Mouse (Mus musculus): ENCODE results near the gene Ccl19. TPM values are rescaled to one million over a fixed set of nuclear protein-coding genes. Genes with fewer than 3 reads are reported as not detected.

Ccl19 gene
- polyA plus RNA-seq (2014; fragmentation: Illumina TruSeq; extraction: RNeasy Lipid Tissue Mini Kit (QIAGEN cat#74804); ENCODE audit: low read depth, low replicate concordance): 4.0 TPM

DNA sequence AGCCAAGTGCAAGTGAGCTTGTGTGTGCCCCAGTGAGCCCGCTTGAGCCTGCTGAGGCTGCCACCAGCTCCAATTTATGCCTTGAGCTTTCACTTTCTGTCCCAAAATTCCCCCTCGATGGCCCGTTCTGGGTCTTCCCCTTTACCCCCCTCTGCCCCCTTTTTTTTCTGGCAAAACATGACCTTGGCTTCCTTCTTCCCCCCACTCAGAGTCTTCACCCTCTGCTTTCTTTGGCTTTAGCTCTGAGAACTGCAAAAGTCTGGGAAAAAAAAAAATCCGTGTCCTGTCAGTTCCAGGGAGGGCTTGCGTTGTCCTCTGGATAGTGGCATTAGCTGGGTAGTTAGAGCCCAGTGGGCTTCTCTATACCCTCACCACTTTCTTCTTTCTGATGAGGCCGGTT lies at the start of gene Ccl19:
Gene Ccl19, minus strand, starts transcription at position 101 of the 400 bp plus-strand sequence.

DNA sequence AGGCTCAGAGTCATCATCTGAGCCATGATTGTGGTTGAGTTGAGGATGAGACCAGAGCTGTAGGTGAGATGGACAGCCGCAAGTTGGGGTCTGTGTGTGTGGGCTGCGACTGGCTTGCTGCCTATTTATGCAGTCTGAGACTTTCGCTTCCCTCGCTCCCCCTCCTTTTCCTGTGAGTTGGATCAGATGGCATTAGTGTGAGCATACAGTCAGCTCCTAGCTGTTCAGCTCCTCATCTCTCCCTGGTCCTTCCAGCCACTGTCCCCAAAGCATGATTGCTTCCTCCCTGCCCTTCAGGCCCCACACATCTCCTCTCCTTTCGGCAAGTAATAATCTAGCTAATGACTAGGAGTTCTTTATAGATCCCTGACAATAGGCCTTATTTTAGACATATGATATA lies 17.5 kb upstream of the Ccl19 start, which contains the start of gene Ccl21a:
Gene Ccl21a, minus strand, starts transcription at position 101 of the 400 bp plus-strand sequence.

DNA sequence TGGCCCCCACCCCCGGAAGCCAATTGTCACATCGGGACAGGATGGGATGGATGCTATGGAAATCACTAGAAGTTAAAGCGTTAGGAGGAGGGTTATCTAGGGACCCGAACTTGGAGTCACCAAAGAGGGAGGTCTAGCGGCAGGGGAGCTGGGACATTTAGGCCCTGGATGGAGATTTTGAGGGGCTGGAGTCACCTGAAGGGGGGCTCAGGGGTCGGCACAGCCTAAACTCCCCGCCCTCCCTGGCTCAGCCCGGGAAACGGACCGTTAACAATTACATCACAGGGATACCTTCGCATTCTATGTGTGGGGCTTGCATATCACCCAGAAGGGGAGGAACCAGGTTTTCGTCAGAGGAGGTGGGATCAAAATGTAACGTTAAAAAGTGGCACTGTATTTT lies 21.1 kb downstream of the Ccl19 start, which contains the start of gene 4930578G10Rik:
Gene 4930578G10Rik, plus strand, starts transcription at position 301 of the 400 bp plus-strand sequence.

Other genes with a start within 250 kb of the Ccl19 start
- gene Fam205a2, start 228.4 kb downstream of the Ccl19 start, polyA plus RNA-seq (2014; fragmentation: Illumina TruSeq; extraction: RNeasy Lipid Tissue Mini Kit (QIAGEN cat#74804); ENCODE audit: low read depth, low replicate concordance): not detected
- not detected for gene Gm10591, start 144.4 kb downstream of the Ccl19 start, polyA plus RNA-seq (2014; fragmentation: Illumina TruSeq; extraction: RNeasy Lipid Tissue Mini Kit (QIAGEN cat#74804); ENCODE audit: low read depth, low replicate concordance)
- gene Gm2564, start 126.9 kb downstream of the Ccl19 start, polyA plus RNA-seq (2014; fragmentation: Illumina TruSeq; extraction: RNeasy Lipid Tissue Mini Kit (QIAGEN cat#74804); ENCODE audit: low read depth, low replicate concordance): 5.7 TPM
- gene Ccl27b, start 101.3 kb downstream of the Ccl19 start, polyA plus RNA-seq (2014; fragmentation: Illumina TruSeq; extraction: RNeasy Lipid Tissue Mini Kit (QIAGEN cat#74804); ENCODE audit: low read depth, low replicate concordance): not detected
- not detected for gene Il11ra2, start 94.7 kb downstream of the Ccl19 start, polyA plus RNA-seq (2014; fragmentation: Illumina TruSeq; extraction: RNeasy Lipid Tissue Mini Kit (QIAGEN cat#74804); ENCODE audit: low read depth, low replicate concordance)
- not detected for gene 4930578G10Rik, start 21.0 kb downstream of the Ccl19 start, polyA plus RNA-seq (2014; fragmentation: Illumina TruSeq; extraction: RNeasy Lipid Tissue Mini Kit (QIAGEN cat#74804); ENCODE audit: low read depth, low replicate concordance)
- 53.5 TPM for gene Ccl21a, start 17.4 kb upstream of the Ccl19 start, polyA plus RNA-seq (2014; fragmentation: Illumina TruSeq; extraction: RNeasy Lipid Tissue Mini Kit (QIAGEN cat#74804); ENCODE audit: low read depth, low replicate concordance)
- not detected for gene Fam205a1, start 97.3 kb upstream of the Ccl19 start, polyA plus RNA-seq (2014; fragmentation: Illumina TruSeq; extraction: RNeasy Lipid Tissue Mini Kit (QIAGEN cat#74804); ENCODE audit: low read depth, low replicate concordance)
- 0.21 TPM for gene Gm12394, start 100.2 kb upstream of the Ccl19 start, polyA plus RNA-seq (2014; fragmentation: Illumina TruSeq; extraction: RNeasy Lipid Tissue Mini Kit (QIAGEN cat#74804); ENCODE audit: low read depth, low replicate concordance)
- 0.81 TPM for gene Fam205c, start 117.7 kb upstream of the Ccl19 start, polyA plus RNA-seq (2014; fragmentation: Illumina TruSeq; extraction: RNeasy Lipid Tissue Mini Kit (QIAGEN cat#74804); ENCODE audit: low read depth, low replicate concordance)
- gene Phf24, start 160.1 kb upstream of the Ccl19 start, polyA plus RNA-seq (2014; fragmentation: Illumina TruSeq; extraction: RNeasy Lipid Tissue Mini Kit (QIAGEN cat#74804); ENCODE audit: low read depth, low replicate concordance): 1.8 TPM
- gene Dnajb5, start 193.2 kb upstream of the Ccl19 start, polyA plus RNA-seq (2014; fragmentation: Illumina TruSeq; extraction: RNeasy Lipid Tissue Mini Kit (QIAGEN cat#74804); ENCODE audit: low read depth, low replicate concordance): 87.1 TPM
- gene 1700022I11Rik, start 213.0 kb upstream of the Ccl19 start, polyA plus RNA-seq (2014; fragmentation: Illumina TruSeq; extraction: RNeasy Lipid Tissue Mini Kit (QIAGEN cat#74804); ENCODE audit: low read depth, low replicate concordance): not detected
- 315 TPM for gene Vcp, start 243.9 kb upstream of the Ccl19 start, polyA plus RNA-seq (2014; fragmentation: Illumina TruSeq; extraction: RNeasy Lipid Tissue Mini Kit (QIAGEN cat#74804); ENCODE audit: low read depth, low replicate concordance)

Measured in heart, adult 10 weeks (tissue).